Mouse (Mus musculus): Measurements from ENCODE around the gene Dnajc17. TPM values are rescaled to one million over a fixed set of nuclear protein-coding genes. Genes with fewer than 3 reads are reported as not detected.

The Dnajc17 gene
- polyA plus RNA-seq, 1 experiment from 2014 or later = 9.4 TPM

GRCm38 (mm10) chr2:119152255-119152654, 56.3 kb downstream of the Dnajc17 start:
- Histone ChIP-seq H3K27ac (ENCODE audit: low read depth, low read length) (no peak overlapping the region), H3K36me3 (ENCODE audit: control insufficient read depth, insufficient read depth) (peaks cover 66% of the 10 kb centered on the region), H3K9me3 (ENCODE audit: control insufficient read depth) (no peaks in the 10 kb centered on the region), H3K9ac (ENCODE audit: low read depth, low read length) (no peak overlapping the region), H3K27me3 (replicated peaks; ENCODE audit: control insufficient read depth, insufficient read depth, low read length) (no peaks in the 10 kb centered on the region), H3K4me2 (replicated peaks; ENCODE audit: low read depth) (no peak overlapping the region), H3K4me1 (replicated peaks; ENCODE audit: control insufficient read depth, insufficient read depth, low read length) (peaks cover 2% of the 10 kb centered on the region; the same call in 1 of the 2 replicates), H3K4me3 (ENCODE audit: low read depth, low read length) (no peak overlapping the region)
- ATAC-seq = no peak
- TF ChIP-seq CTCF (IDR thresholded peaks at IDR 0.05; ENCODE audit: low read depth) = no peak
- 74% methylated on average over 6 of the region's 6 CpGs for WGBS

GRCm38 (mm10) chr2:119147775-119148174, 60.8 kb downstream of the Dnajc17 start:
- TF ChIP-seq CTCF (IDR thresholded peaks at IDR 0.05; ENCODE audit: low read depth) = no peak
- H3K27ac ChIP-seq (ENCODE audit: low read depth, low read length) = no peak overlapping the region; the same call in 1 of the 2 replicates
- H3K9ac ChIP-seq (ENCODE audit: low read depth, low read length) = no peak overlapping the region
- ATAC-seq = no peak
- H3K4me2 ChIP-seq (replicated peaks; ENCODE audit: low read depth) = no peak overlapping the region
- no peaks in the 10 kb centered on the region for H3K27me3 ChIP-seq (replicated peaks; ENCODE audit: control insufficient read depth, insufficient read depth, low read length)
- H3K9me3 ChIP-seq (ENCODE audit: control insufficient read depth) = no peaks in the 10 kb centered on the region
- H3K4me1 ChIP-seq (replicated peaks; ENCODE audit: control insufficient read depth, insufficient read depth, low read length) = no peaks in the 10 kb centered on the region
- WGBS = 96% methylated on average over 8 of the region's 8 CpGs
- no peak overlapping the region for H3K4me3 ChIP-seq (ENCODE audit: low read depth, low read length)
- H3K36me3 ChIP-seq (ENCODE audit: control insufficient read depth, insufficient read depth) = peaks cover 88% of the 10 kb centered on the region

- Histone ChIP-seq H3K4me1 (replicated peaks; ENCODE audit: control insufficient read depth, insufficient read depth, low read length) (no peaks in the 10 kb centered on the region), H3K9me3 (ENCODE audit: control insufficient read depth) (no peaks in the 10 kb centered on the region), H3K4me2 (replicated peaks; ENCODE audit: low read depth) (no peak overlapping the region), H3K27ac (ENCODE audit: low read depth, low read length) (no peak overlapping the region), H3K4me3 (ENCODE audit: low read depth, low read length) (no peak overlapping the region), H3K27me3 (replicated peaks; ENCODE audit: control insufficient read depth, insufficient read depth, low read length) (no peaks in the 10 kb centered on the region), H3K9ac (ENCODE audit: low read depth, low read length) (no peak overlapping the region), H3K36me3 (ENCODE audit: control insufficient read depth, insufficient read depth) (peaks cover 88% of the 10 kb centered on the region)
- ATAC-seq = no peak
- TF ChIP-seq CTCF (IDR thresholded peaks at IDR 0.05; ENCODE audit: low read depth) = no peak
- WGBS = 88% methylated on average over 22 of the region's 22 CpGs
Measured at GRCm38 (mm10) chr2:119147160-119147678, 61.4 kb downstream of the Dnajc17 start.

GRCm38 (mm10) chr2:119146435-119146834, 62.2 kb downstream of the Dnajc17 start:
- no peak for ATAC-seq
- no peaks in the 10 kb centered on the region for H3K4me1 ChIP-seq (replicated peaks; ENCODE audit: control insufficient read depth, insufficient read depth, low read length)
- H3K27ac ChIP-seq (ENCODE audit: low read depth, low read length) = no peak overlapping the region
- no peaks in the 10 kb centered on the region for H3K27me3 ChIP-seq (replicated peaks; ENCODE audit: control insufficient read depth, insufficient read depth, low read length)
- no peak overlapping the region for H3K4me2 ChIP-seq (replicated peaks; ENCODE audit: low read depth)
- H3K4me3 ChIP-seq (ENCODE audit: low read depth, low read length) = no peak overlapping the region
- H3K9me3 ChIP-seq (ENCODE audit: control insufficient read depth) = no peaks in the 10 kb centered on the region
- H3K36me3 ChIP-seq (ENCODE audit: control insufficient read depth, insufficient read depth) = peaks cover 89% of the 10 kb centered on the region
- WGBS = 78% methylated on average over 6 of the region's 6 CpGs
- TF ChIP-seq CTCF (IDR thresholded peaks at IDR 0.05; ENCODE audit: low read depth) = no peak
- H3K9ac ChIP-seq (ENCODE audit: low read depth, low read length) = no peak overlapping the region

GRCm38 (mm10) chr2:119145199-119145598, 63.4 kb downstream of the Dnajc17 start:
- peak; percentile 66 for TF ChIP-seq CTCF (IDR thresholded peaks at IDR 0.05; ENCODE audit: low read depth)
- no peak for ATAC-seq
- H3K4me3 ChIP-seq (ENCODE audit: low read depth, low read length) = no peak overlapping the region
- no peak overlapping the region for H3K27ac ChIP-seq (ENCODE audit: low read depth, low read length)
- H3K4me1 ChIP-seq (replicated peaks; ENCODE audit: control insufficient read depth, insufficient read depth, low read length) = no peaks in the 10 kb centered on the region
- no peak overlapping the region for H3K9ac ChIP-seq (ENCODE audit: low read depth, low read length)
- H3K9me3 ChIP-seq (ENCODE audit: control insufficient read depth) = no peaks in the 10 kb centered on the region
- 84% methylated on average over 2 of the region's 2 CpGs for WGBS
- H3K27me3 ChIP-seq (replicated peaks; ENCODE audit: control insufficient read depth, insufficient read depth, low read length) = no peaks in the 10 kb centered on the region
- H3K36me3 ChIP-seq (ENCODE audit: control insufficient read depth, insufficient read depth) = peaks cover 87% of the 10 kb centered on the region
- H3K4me2 ChIP-seq (replicated peaks; ENCODE audit: low read depth) = no peak overlapping the region

- no peaks in the 10 kb centered on the region for H3K27me3 ChIP-seq (replicated peaks; ENCODE audit: control insufficient read depth, insufficient read depth, low read length)
- no peak for ATAC-seq
- H3K4me1 ChIP-seq (replicated peaks; ENCODE audit: control insufficient read depth, insufficient read depth, low read length) = no peaks in the 10 kb centered on the region
- H3K27ac ChIP-seq (ENCODE audit: low read depth, low read length) = no peak overlapping the region
- WGBS = 78% methylated on average over 5 of the region's 5 CpGs
- no peak for TF ChIP-seq CTCF (IDR thresholded peaks at IDR 0.05; ENCODE audit: low read depth)
- no peak overlapping the region for H3K9ac ChIP-seq (ENCODE audit: low read depth, low read length)
- no peaks in the 10 kb centered on the region for H3K9me3 ChIP-seq (ENCODE audit: control insufficient read depth)
- H3K4me2 ChIP-seq (replicated peaks; ENCODE audit: low read depth) = no peak overlapping the region
- peaks cover 77% of the 10 kb centered on the region for H3K36me3 ChIP-seq (ENCODE audit: control insufficient read depth, insufficient read depth)
- no peak overlapping the region for H3K4me3 ChIP-seq (ENCODE audit: low read depth, low read length)
Measured at GRCm38 (mm10) chr2:119136346-119136898, 72.2 kb downstream of the Dnajc17 start.

Other genes with a start within 250 kb of the Dnajc17 start
- 55.9 and 59.5 TPM in 2 replicates for gene Ccdc32, start 179.4 kb downstream of the Dnajc17 start, polyA plus RNA-seq (2015; fragmentation: Nextera tagmentation; extraction: Ambion mirVana)
- 1.2 and 1.5 TPM in 2 replicates for gene Rpusd2, start 174.0 kb downstream of the Dnajc17 start, polyA plus RNA-seq (2015; fragmentation: Nextera tagmentation; extraction: Ambion mirVana)
- gene Knl1, start 161.7 kb downstream of the Dnajc17 start, polyA plus RNA-seq (2015; fragmentation: Nextera tagmentation; extraction: Ambion mirVana) = 12.0 and 15.2 TPM in 2 replicates
- 8.6 and 10.3 TPM in 2 replicates for gene Rad51, start 96.0 kb downstream of the Dnajc17 start, polyA plus RNA-seq (2015; fragmentation: Nextera tagmentation; extraction: Ambion mirVana)
- gene Rmdn3, start 51.8 kb downstream of the Dnajc17 start, polyA plus RNA-seq (2015; fragmentation: Nextera tagmentation; extraction: Ambion mirVana) = 177 and 185 TPM in 2 replicates
- 124 and 136 TPM in 2 replicates for gene Gchfr, start 41.0 kb downstream of the Dnajc17 start, polyA plus RNA-seq (2015; fragmentation: Nextera tagmentation; extraction: Ambion mirVana)
- gene Gm14137, start 34.3 kb downstream of the Dnajc17 start, polyA plus RNA-seq (2015; fragmentation: Nextera tagmentation; extraction: Ambion mirVana) = 0.08 and 0.18 TPM in 2 replicates
- gene Zfyve19, start 178 bp downstream of the Dnajc17 start, polyA plus RNA-seq (2015; fragmentation: Nextera tagmentation; extraction: Ambion mirVana) = 36.3 and 38.7 TPM in 2 replicates
- gene Ppp1r14d, start 21.1 kb upstream of the Dnajc17 start, polyA plus RNA-seq (2015; fragmentation: Nextera tagmentation; extraction: Ambion mirVana) = 78.7 and 84.7 TPM in 2 replicates
- 145 and 148 TPM in 2 replicates for gene Spint1, start 28.6 kb upstream of the Dnajc17 start, polyA plus RNA-seq (2015; fragmentation: Nextera tagmentation; extraction: Ambion mirVana)
- gene Rhov, start 62.5 kb upstream of the Dnajc17 start, polyA plus RNA-seq (2015; fragmentation: Nextera tagmentation; extraction: Ambion mirVana) = 1.3 TPM in 2 replicates
- gene Vps18, start 79.9 kb upstream of the Dnajc17 start, polyA plus RNA-seq (2015; fragmentation: Nextera tagmentation; extraction: Ambion mirVana) = 21.8 and 24.3 TPM in 2 replicates
- gene Dll4, start 117.0 kb upstream of the Dnajc17 start, polyA plus RNA-seq (2015; fragmentation: Nextera tagmentation; extraction: Ambion mirVana) = 3.7 and 4.1 TPM in 2 replicates
- 1.1 and 1.4 TPM in 2 replicates for gene Chac1, start 142.4 kb upstream of the Dnajc17 start, polyA plus RNA-seq (2015; fragmentation: Nextera tagmentation; extraction: Ambion mirVana)